Mouse (Mus musculus) small intestine, adult 2 months (tissue): ENCODE measurements around the gene Gpn2. TPM values are rescaled to one million over a fixed set of nuclear protein-coding genes. Genes with fewer than 3 reads are reported as not detected.

Source experiments
- H3K27ac ChIP-seq: fragments of 200-500 bp; 2 replicates; pipeline ENCODE4 v1.5.1; 2012; ENCODE audit warnings: low read depth, low read length, control low read depth, inconsistent platforms; ENCODE audit not compliant: insufficient read depth
- H3K27me3 ChIP-seq: fragments of 200-500 bp; 2 replicates; pipeline ENCODE4 v1.6.1; 2012; ENCODE audit warnings: mild to moderate bottlenecking, moderate library complexity, low read length, inconsistent platforms; ENCODE audit not compliant: control insufficient read depth, insufficient read depth
- H3K36me3 ChIP-seq: fragments of 200-500 bp; 2 replicates; pipeline ENCODE4 v1.6.1; 2012; ENCODE audit warnings: mild to moderate bottlenecking, low read length, control low read depth, inconsistent platforms; ENCODE audit not compliant: control insufficient read depth, insufficient read depth
- H3K4me1 ChIP-seq: fragments of 200-500 bp; 2 replicates; pipeline ENCODE4 v1.6.1; 2012; ENCODE audit warnings: low read length, inconsistent platforms, mixed read lengths; ENCODE audit not compliant: control insufficient read depth, insufficient read depth, insufficient read length
- H3K4me3 ChIP-seq: fragments of 200-500 bp; 2 replicates; pipeline ENCODE4 v1.5.1; 2012; ENCODE audit warnings: low read depth, mild to moderate bottlenecking, control low read depth, inconsistent platforms, low read length, moderate library complexity
- CTCF ChIP-seq: fragments of 200-500 bp; IDR thresholded peaks from 2 replicates; pipeline ENCODE4 v1.5.1; 2012; ENCODE audit warnings: low read depth, mild to moderate bottlenecking, control low read depth, inconsistent platforms, low read length, moderate library complexity, mixed read lengths; ENCODE audit not compliant: insufficient replicate concordance, insufficient read length; ENCODE audit errors: extremely low read depth
- POLR2A ChIP-seq: fragments of 200-500 bp; IDR thresholded peaks from 2 replicates; pipeline ENCODE4 v1.6.1; 2012; ENCODE audit warnings: low read depth, mild to moderate bottlenecking, control low read depth, inconsistent platforms, low read length, moderate library complexity
- WGBS: fragments of 180-500 bp; shearing (Covaris S2); methylation state at CpG from one replicate; pipeline ENCODE4 v1.1.7; 2018; 5-methylcytosine and 5-hydroxymethylcytosine counted together
- polyA plus RNA-seq: library from polyadenylated mRNA; depleted of rRNA; stranded (reverse); fragments of >200 nt; gene quantifications from 2 replicates; pipeline ENCODE4 v1.2.3, GENCODE M21; 2012; rRNA removed

Gene Gpn2
- polyA plus RNA-seq = 40.7 and 77.8 TPM in 2 replicates

- Histone ChIP-seq H3K27ac (peak within 1 kb of the TSS; percentile 69), H3K4me3 (peak within 1 kb of the TSS; percentile 80), H3K4me1 (peaks cover 5% of the 10 kb centered on the region), H3K27me3 (no peaks in the 10 kb centered on the region), H3K36me3 (peaks cover 43% of the 10 kb centered on the region)
- TF ChIP-seq CTCF (no peak), POLR2A (peak; percentile 67)
- under 1% methylated on average over 65 of the region's 65 CpGs for WGBS
Measured at GRCm38 (mm10) chr4:133584059-133584951, at the start of gene Gpn2. Gene Gpn2 (plus strand): TSS chr4:133584362.

DNA sequence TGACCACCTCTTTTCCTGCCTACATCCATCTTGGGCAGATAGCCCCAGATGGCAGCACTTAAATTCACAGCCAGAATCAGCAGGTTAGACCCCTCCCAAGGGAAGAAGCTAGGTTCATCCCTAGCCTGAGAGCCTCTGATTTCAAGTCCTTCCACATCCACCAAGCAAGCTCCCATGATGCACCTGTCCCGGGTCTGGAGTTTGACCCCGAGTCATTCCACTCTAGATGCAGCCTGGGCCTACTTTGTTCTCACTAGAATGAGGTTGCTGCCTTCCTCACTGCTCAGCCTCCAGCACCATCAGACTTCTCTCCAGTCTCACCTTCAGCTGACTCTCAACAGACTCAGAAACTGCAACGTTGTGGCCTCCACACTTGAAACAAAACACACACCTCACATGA lies 48.1 kb upstream of the Gpn2 start:
- peaks cover 12% of the 10 kb centered on the region for H3K4me1 ChIP-seq
- H3K27me3 ChIP-seq = no peaks in the 10 kb centered on the region
- peak overlapping the region; percentile 74 for H3K27ac ChIP-seq
- TF ChIP-seq CTCF (no peak), POLR2A (no peak)
- no peak overlapping the region for H3K4me3 ChIP-seq
- 31% methylated on average over 3 of the region's 3 CpGs for WGBS
- H3K36me3 ChIP-seq = peaks cover 56% of the 10 kb centered on the region

DNA sequence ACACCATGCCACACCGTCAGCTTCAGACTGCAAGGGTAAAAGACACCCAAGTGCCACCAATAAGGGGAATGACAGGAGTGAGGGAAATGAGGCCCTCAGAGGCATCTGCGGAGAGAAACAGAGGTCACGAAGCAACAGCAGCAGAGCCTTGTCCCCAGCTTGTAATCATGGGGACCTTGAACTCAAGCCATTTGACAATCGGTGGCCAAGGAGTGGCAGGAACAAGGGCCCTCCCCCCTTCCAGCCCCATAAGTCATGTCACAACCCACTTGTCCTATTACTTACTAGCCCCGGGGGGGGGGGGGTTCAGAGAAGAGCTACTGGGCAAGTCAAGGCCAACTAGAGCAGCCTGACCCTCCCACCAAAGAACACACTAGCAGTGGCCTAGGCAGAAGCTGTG lies 47.5 kb upstream of the Gpn2 start:
- TF ChIP-seq POLR2A = no peak
- TF ChIP-seq CTCF = no peak
- WGBS = 38% methylated on average over 5 of the region's 5 CpGs
- peaks cover 12% of the 10 kb centered on the region for H3K4me1 ChIP-seq
- no peak overlapping the region for H3K4me3 ChIP-seq
- H3K36me3 ChIP-seq = peaks cover 53% of the 10 kb centered on the region
- no peaks in the 10 kb centered on the region for H3K27me3 ChIP-seq
- peak overlapping the region; percentile 74 for H3K27ac ChIP-seq

DNA sequence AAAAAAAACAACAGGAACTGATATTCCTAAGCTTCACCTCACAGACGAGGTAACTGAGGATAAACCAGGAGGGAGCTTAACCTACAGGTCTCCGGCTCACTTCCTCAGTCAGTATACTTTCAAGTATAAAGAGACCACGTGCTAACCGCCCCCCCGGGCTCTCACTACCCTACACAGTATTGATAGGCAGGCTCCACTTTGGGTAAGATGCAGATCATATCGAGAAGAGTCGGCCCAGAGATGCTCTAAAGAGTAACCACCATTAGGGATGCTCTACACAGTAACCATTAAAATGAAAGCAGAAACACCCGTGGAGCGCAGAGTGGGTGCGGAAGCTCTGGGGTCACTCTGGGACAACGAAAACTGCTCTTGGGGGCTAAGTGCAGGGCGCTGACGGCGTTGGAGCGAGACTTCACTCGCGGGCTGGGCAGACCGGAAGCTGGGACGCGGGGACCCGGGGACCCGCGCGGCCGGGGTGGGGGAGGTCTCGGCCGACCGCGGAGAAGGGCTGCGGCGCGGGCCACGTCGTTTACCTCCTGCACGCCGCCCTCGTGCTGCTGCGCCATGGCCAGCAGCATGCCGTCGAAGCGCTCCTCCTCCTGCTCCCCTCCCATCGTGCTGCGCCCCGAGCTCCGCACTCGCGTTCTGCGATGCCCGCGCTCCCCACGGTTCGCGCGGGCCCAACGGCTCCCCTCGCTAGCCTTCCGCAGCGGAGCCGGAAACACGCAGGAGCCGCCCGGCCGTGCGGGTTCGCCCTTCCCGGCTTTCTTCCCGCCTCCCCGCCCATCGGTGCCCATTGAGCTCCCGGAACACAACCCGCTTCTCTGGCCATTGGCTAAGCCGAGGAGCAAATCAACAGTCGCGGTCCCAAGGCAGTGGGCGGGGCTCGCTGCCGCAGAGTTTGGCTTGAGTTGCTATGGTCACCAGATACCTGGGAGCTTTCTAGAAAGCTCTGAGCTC lies 38.6 kb upstream of the Gpn2 start, which contains the start of gene Nudc:
TSS of gene Nudc (minus strand) at position 725 of the 960 bp plus-strand sequence.
- Histone ChIP-seq H3K4me3 (peak within 1 kb of the TSS; percentile 95), H3K27me3 (no peaks in the 10 kb centered on the region), H3K36me3 (peaks cover 6% of the 10 kb centered on the region; the same call in 1 of the 2 replicates), H3K4me1 (no peaks in the 10 kb centered on the region; the same call in 1 of the 2 replicates), H3K27ac (peak within 1 kb of the TSS; percentile 36; the same call in 1 of the 2 replicates)
- no peak for TF ChIP-seq CTCF
- TF ChIP-seq POLR2A = peak; percentile 85
- WGBS = under 1% methylated on average over 76 of the region's 77 CpGs

DNA sequence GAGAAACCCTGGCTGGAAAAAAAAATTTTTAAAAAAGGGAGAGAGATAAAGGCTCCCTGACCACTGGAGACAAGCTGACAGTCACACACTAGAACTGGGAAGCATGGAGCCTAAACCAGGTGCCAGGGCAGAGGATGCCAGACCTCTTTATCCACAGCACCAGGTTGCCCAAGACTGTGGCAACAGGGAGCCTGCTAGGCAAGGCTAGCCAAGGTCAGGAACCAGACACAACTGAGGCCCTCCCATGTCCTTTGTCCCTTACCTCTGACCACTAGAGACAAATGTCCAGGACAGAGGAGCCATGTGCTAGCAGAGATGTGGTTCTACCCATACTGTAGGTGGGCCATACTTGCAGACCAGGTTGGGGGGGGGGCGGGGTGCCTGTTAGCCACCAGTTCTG lies 32.1 kb upstream of the Gpn2 start:
- no peaks in the 10 kb centered on the region for H3K27me3 ChIP-seq
- TF ChIP-seq POLR2A (no peak), CTCF (no peak)
- H3K27ac ChIP-seq = no peak overlapping the region
- 100% methylated on average over 1 of the region's 1 CpGs for WGBS
- H3K4me3 ChIP-seq = no peak overlapping the region
- H3K36me3 ChIP-seq = no peaks in the 10 kb centered on the region
- peaks cover 19% of the 10 kb centered on the region for H3K4me1 ChIP-seq

DNA sequence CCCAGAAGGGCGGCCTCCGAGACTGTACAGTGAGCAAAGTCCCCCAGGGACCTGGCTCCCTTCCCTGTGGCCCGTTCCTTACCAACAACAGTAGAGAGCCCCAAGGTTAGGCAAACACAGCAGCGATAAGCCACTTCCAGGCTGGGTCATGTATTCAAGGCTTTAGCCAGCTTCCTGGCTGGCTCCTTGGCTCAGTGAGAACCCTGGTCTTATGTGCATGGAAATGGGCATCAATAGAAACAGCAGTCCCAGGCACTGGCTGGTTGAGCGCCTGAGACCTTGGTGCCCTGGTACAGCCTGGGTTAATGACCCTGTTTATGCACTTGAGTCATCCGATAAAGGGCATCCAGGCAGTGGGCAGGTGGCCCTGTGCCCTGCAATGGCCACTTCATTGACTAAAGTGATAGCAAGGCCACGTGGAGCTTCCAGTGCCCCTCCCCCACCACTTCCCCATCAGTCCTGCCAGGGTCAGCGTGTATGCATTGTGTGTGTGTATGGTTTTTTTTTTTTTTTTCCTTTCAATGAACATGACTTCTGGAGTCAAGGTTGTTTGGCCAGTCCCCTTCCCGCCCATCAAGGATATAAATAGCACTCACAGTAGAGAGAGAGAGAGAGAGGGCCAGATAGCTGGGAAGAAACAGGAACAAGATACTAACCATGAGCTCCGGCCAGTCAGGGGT lies 31.3 kb upstream of the Gpn2 start, which contains the start of gene Nr0b2:
TSS of gene Nr0b2 (plus strand) at position 609 of the 680 bp plus-strand sequence.
- Histone ChIP-seq H3K4me3 (peak within 1 kb of the TSS; percentile 23; the same call in 1 of the 2 replicates), H3K4me1 (peaks cover 21% of the 10 kb centered on the region), H3K27ac (peak within 1 kb of the TSS; percentile 22), H3K27me3 (no peaks in the 10 kb centered on the region), H3K36me3 (no peaks in the 10 kb centered on the region)
- 25% methylated on average over 10 of the region's 10 CpGs for WGBS
- TF ChIP-seq CTCF = no peak
- no peak; the same call in 1 of the 2 replicates for TF ChIP-seq POLR2A
